Mouse (Mus musculus): ENCODE results near the gene Padi1. TPM values are rescaled to one million over a fixed set of nuclear protein-coding genes. Genes with fewer than 3 reads are reported as not detected.

Padi1 gene
- polyA plus RNA-seq, 1 experiment: 0.06 TPM

GRCm38 (mm10) chr4:140768973-140769372, 76.6 kb downstream of the Padi1 start:
- Histone ChIP-seq H3K4me2 (ENCODE audit: low read depth) (no peak overlapping the region), H3K79me2 (ENCODE audit: control insufficient read depth, insufficient read depth) (no peaks in the 10 kb centered on the region), H3ac (ENCODE audit: control insufficient read depth, insufficient read length) (no peak overlapping the region), H3K36me3 (ENCODE audit: control insufficient read depth, insufficient read depth) (no peaks in the 10 kb centered on the region), H3K4me3 (no peak overlapping the region), H3K27me3 (ENCODE audit: control insufficient read depth, insufficient read depth, insufficient read length) (no peaks in the 10 kb centered on the region)
- TF ChIP-seq POLR2AphosphoS2 (IDR thresholded peaks at IDR 0.05; ENCODE audit: insufficient read length, low read depth): no peak
- TF ChIP-seq E2F4 (IDR thresholded peaks at IDR 0.05; ENCODE audit: insufficient read depth): no peak
- TF ChIP-seq CEBPB (IDR thresholded peaks at IDR 0.05; ENCODE audit: insufficient read depth, poor library complexity, severe bottlenecking): no peak
- no peak for TF ChIP-seq USF1 (IDR thresholded peaks at IDR 0.05; ENCODE audit: low read depth)
- TF ChIP-seq MYOD1 (IDR thresholded peaks at IDR 0.05; ENCODE audit: control insufficient read depth in 1 of 3, insufficient read length in 2 of 3, low read depth in 2 of 3): no peak
- no peak for TF ChIP-seq MAX (IDR thresholded peaks at IDR 0.05; ENCODE audit: low read depth)
- TF ChIP-seq SRF (IDR thresholded peaks at IDR 0.05; ENCODE audit: control insufficient read depth, insufficient read length, low read depth): no peak
- no peak for TF ChIP-seq REST (IDR thresholded peaks at IDR 0.05; ENCODE audit: insufficient read depth, insufficient read length)
- TF ChIP-seq POLR2A (IDR thresholded peaks at IDR 0.05; ENCODE audit: insufficient read length, low read depth): no peak
- TF ChIP-seq TCF12 (IDR thresholded peaks at IDR 0.05; ENCODE audit: insufficient read depth, poor library complexity, severe bottlenecking): no peak
- TF ChIP-seq TCF3 (IDR thresholded peaks at IDR 0.05; ENCODE audit: insufficient read length, low read depth): no peak

- Histone ChIP-seq H3K79me2 (ENCODE audit: control insufficient read depth, insufficient read depth) (no peaks in the 10 kb centered on the region), H3K27me3 (ENCODE audit: control insufficient read depth, insufficient read depth, insufficient read length) (peaks cover 2% of the 10 kb centered on the region), H3ac (ENCODE audit: control insufficient read depth, insufficient read length) (no peak overlapping the region), H3K36me3 (ENCODE audit: control insufficient read depth, insufficient read depth) (no peaks in the 10 kb centered on the region), H3K4me3 (no peak overlapping the region), H3K4me2 (ENCODE audit: low read depth) (no peak overlapping the region)
- TF ChIP-seq MYOG (IDR thresholded peaks at IDR 0.05; ENCODE audit: control insufficient read depth in 1 of 3, insufficient read depth in 1 of 3, insufficient read length in 2 of 3, low read depth in 2 of 3): no peak
- no peak for TF ChIP-seq TCF12 (IDR thresholded peaks at IDR 0.05; ENCODE audit: insufficient read depth, poor library complexity, severe bottlenecking)
- TF ChIP-seq POLR2A (IDR thresholded peaks at IDR 0.05; ENCODE audit: insufficient read length, low read depth): no peak
- no peak for TF ChIP-seq TCF3 (IDR thresholded peaks at IDR 0.05; ENCODE audit: insufficient read length, low read depth)
- TF ChIP-seq REST (IDR thresholded peaks at IDR 0.05; ENCODE audit: insufficient read depth, insufficient read length): no peak
Measured at GRCm38 (mm10) chr4:140765936-140766335, 79.6 kb downstream of the Padi1 start.

- Histone ChIP-seq H3K27me3 (ENCODE audit: control insufficient read depth, insufficient read depth, insufficient read length) (peaks cover 14% of the 10 kb centered on the region), H3K79me2 (ENCODE audit: control insufficient read depth, insufficient read depth) (no peaks in the 10 kb centered on the region), H3K4me2 (ENCODE audit: low read depth) (no peak overlapping the region), H3ac (ENCODE audit: control insufficient read depth, insufficient read length) (no peak overlapping the region), H3K4me3 (no peak overlapping the region), H3K36me3 (ENCODE audit: control insufficient read depth, insufficient read depth) (no peaks in the 10 kb centered on the region)
- TF ChIP-seq USF1 (IDR thresholded peaks at IDR 0.05; ENCODE audit: low read depth) (no peak), MAX (IDR thresholded peaks at IDR 0.05; ENCODE audit: low read depth) (no peak), POLR2A (IDR thresholded peaks at IDR 0.05; ENCODE audit: insufficient read length, low read depth) (no peak), POLR2AphosphoS2 (IDR thresholded peaks at IDR 0.05; ENCODE audit: insufficient read length, low read depth) (no peak), TCF12 (IDR thresholded peaks at IDR 0.05; ENCODE audit: insufficient read depth, poor library complexity, severe bottlenecking) (no peak), REST (IDR thresholded peaks at IDR 0.05; ENCODE audit: insufficient read depth, insufficient read length) (no peak), TCF3 (IDR thresholded peaks at IDR 0.05; ENCODE audit: insufficient read length, low read depth) (no peak), MYOD1 (IDR thresholded peaks at IDR 0.05; ENCODE audit: control insufficient read depth in 1 of 3, insufficient read length in 2 of 3, low read depth in 2 of 3) (no peak), CEBPB (IDR thresholded peaks at IDR 0.05; ENCODE audit: insufficient read depth, poor library complexity, severe bottlenecking) (no peak), E2F4 (IDR thresholded peaks at IDR 0.05; ENCODE audit: insufficient read depth) (no peak), SRF (IDR thresholded peaks at IDR 0.05; ENCODE audit: control insufficient read depth, insufficient read length, low read depth) (no peak), MYOG (IDR thresholded peaks at IDR 0.05; ENCODE audit: control insufficient read depth in 1 of 3, insufficient read depth in 1 of 3, insufficient read length in 2 of 3, low read depth in 2 of 3) (no peak)
Measured at GRCm38 (mm10) chr4:140763158-140763557, 82.4 kb downstream of the Padi1 start.

Other genes with a start within 250 kb of the Padi1 start
- gene Arhgef10l, start 179.8 kb downstream of the Padi1 start, polyA plus RNA-seq (2012; fragmentation: generic; extraction: Trizol): 34.7 TPM
- gene Rcc2, start 145.2 kb downstream of the Padi1 start, polyA plus RNA-seq (2012; fragmentation: generic; extraction: Trizol): 167 TPM
- 0.20 TPM for gene Padi6, start 103.1 kb downstream of the Padi1 start, polyA plus RNA-seq (2012; fragmentation: generic; extraction: Trizol)
- 1.4 TPM for gene Padi4, start 71.5 kb downstream of the Padi1 start, polyA plus RNA-seq (2012; fragmentation: generic; extraction: Trizol)
- gene Padi3, start 35.1 kb downstream of the Padi1 start, polyA plus RNA-seq (2012; fragmentation: generic; extraction: Trizol): 2.8 TPM
- gene Padi2, start 60.6 kb upstream of the Padi1 start, polyA plus RNA-seq (2012; fragmentation: generic; extraction: Trizol): 20.7 TPM
- gene Sdhb, start 115.4 kb upstream of the Padi1 start, polyA plus RNA-seq (2012; fragmentation: generic; extraction: Trizol): 421 TPM
- gene Atp13a2, start 141.1 kb upstream of the Padi1 start, polyA plus RNA-seq (2012; fragmentation: generic; extraction: Trizol): 22.0 TPM
- gene Mfap2, start 164.6 kb upstream of the Padi1 start, polyA plus RNA-seq (2012; fragmentation: generic; extraction: Trizol): 0.53 TPM
- 3.9 TPM for gene Crocc, start 214.8 kb upstream of the Padi1 start, polyA plus RNA-seq (2012; fragmentation: generic; extraction: Trizol)
- gene Necap2, start 232.6 kb upstream of the Padi1 start, polyA plus RNA-seq (2012; fragmentation: generic; extraction: Trizol): 85.6 TPM
- gene Spata21, start 242.6 kb upstream of the Padi1 start, polyA plus RNA-seq (2012; fragmentation: generic; extraction: Trizol): not detected